Mouse (Mus musculus): ENCODE measurements around the gene Mrpl17.
"Not testable (repeated sequence)": the region's sequence is repeated elsewhere in the genome, so short reads cannot be mapped to it uniquely, and the experiment has no call there.

The Mrpl17 gene

DNA sequence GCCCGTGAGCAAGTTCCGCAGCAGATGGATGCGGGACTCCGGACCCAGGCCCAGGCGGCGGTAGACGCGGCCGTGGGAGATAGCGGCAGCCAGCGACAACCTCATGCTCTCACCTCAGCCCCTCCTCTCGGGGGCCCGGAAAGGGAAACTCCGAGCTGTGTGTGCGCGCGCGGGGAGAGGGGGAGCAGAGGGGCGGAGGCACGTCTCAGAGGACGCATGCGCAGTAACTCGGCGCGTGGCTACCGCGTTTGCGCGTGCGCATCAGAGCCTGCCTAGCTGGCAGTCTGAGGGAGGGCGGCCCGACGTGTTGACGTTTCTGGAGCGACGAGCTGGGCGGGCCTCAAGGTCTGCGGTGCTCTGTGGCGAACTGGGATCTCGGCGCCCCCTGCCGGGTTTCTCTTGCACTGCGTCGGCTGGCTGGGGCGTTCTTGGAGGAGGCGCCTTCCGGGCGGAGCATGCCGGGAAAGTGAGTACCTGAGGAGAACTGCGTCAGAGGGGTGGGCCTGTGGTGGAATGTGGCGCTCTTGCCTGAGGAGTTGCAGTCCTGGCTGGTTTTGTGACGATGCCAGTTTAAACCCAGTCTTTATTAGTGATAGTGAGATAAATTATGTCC, at the start of gene Mrpl17:
Mrpl17 (minus strand) TSS at position 223 of the 613 bp plus-strand sequence.
- peak; percentile 99 for DNase-seq (ENCODE audit: low read depth, low spot score)

- DNase-seq (ENCODE audit: low read depth, low spot score): not testable (repeated sequence)
Measured at GRCm38 (mm10) chr7:105855718-105856560, 45.0 kb upstream of the Mrpl17 start.

DNA sequence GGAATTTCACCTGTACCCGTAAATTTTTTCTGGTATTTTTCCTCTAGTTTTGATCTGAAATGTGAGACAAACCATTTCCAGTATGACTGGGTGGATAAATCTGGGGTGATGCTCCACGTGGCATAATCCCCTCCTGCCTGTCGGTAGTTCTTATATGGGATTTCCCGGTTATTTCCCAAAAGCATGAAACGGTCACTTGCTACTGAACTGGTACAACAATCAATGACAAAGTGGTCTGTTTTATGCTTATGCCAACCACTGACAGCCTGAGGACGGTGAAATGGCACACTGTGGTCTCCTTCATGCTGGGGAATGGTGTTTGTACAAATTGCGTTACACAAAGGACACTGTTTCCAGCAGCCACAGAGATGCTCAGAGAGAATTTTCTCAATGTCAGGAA, 13.4 kb upstream of the Mrpl17 start:
- DNase-seq (ENCODE audit: low read depth, low spot score): no peak

DNA sequence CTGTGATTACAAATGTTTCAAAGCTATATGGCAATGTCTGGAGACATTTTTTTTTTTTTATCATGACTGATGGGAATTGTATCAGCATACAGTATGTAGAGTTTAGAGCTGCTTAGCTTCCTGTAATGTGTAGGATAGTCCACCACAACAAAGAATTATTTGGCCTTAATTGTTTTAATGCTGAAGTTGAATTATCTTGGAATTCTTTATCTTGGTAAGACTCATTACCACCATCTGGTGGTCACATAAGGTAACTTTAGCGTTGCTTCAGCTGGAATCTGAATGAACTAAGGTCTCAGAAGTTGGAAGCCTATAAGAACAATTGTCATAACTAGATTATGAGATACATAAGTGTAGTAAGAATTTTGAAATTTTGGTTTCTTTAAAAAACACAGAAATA, 7.6 kb upstream of the Mrpl17 start:
- DNase-seq (ENCODE audit: low read depth, low spot score): no peak

DNA sequence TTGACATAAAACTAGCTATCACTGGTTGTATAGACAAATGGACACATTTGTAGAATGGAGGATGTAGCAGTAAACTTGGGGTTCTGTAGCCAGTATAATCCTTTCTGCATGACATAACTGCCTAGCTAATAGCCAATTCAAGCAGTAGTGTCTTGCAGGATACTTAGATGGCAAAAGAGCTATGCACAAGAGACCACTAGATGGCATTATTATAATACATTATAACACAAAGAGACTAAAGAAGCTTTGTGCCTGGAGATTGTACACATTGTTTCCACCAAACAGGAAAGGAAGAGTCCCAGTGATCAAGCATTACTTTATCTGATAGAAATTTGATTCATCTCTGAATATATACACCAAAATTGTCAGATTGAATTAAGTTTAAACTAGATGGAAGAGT, 5.8 kb upstream of the Mrpl17 start:
- no peak for DNase-seq (ENCODE audit: low read depth, low spot score)

DNA sequence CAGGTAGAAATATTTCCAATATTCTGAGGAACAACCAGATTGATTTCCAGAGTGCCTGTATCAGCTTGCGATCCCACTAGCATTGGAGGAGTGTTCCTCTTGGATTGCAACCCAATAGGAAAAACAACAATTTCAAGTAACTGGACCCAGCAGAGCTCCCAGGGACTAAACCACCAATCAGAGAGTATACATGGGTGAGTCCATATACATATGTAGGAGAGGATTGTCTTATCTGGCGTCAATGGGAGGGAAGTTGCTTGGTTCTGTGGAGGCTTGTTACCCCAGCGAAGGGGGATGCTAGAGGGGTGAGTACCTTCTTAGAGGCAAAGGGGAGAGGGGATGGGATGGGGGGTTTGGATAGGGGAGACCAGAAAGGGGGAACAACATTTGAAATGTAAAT, 2.4 kb upstream of the Mrpl17 start:
- DNase-seq (ENCODE audit: low read depth, low spot score): no peak

DNA sequence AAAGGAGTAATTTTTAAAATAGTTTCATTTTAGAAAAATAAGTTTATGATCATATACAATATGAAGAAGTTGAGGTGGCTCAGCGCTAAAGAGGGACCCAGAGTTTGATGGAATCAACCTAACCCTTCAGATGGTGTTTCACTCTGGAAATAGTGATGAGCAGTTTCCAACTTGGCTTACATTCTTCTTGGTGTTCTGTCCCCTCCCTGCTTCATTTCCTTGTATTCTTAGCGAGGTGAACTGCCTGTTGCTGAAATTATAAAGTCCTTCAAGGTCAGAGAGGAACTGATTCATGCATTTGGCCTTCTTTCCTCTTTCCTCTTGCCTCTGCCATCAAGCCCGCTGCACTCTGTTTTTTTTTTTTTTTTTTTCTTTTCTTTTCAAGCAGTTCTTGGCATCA, 1.7 kb upstream of the Mrpl17 start:
- DNase-seq (ENCODE audit: low read depth, low spot score): no peak

DNA sequence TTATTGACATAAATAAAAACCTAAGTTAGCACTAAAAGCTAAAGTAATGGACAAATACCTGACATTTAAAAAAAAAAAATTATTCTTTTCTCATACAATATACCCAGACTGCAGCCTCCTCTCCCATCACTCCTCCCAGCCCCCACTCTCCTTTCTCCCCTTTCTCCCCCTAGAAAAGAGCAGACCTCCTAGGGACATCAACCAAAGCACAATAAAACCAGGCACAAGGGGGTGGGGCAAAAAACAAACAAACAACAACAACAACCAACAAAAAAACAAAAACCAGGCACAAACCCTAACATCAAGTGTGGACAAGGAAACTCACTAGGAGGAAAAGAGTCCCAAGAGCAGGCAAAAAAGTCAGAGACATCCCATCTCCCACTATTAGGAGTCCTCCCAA, 617 bp upstream of the Mrpl17 start:
- no peak for DNase-seq (ENCODE audit: low read depth, low spot score)

- peak; percentile 8 for DNase-seq (ENCODE audit: low read depth, low spot score)
Measured at GRCm38 (mm10) chr7:105810280-105810876, 521 bp downstream of the Mrpl17 start.

- no peak for DNase-seq (ENCODE audit: low read depth, low spot score)
Measured at GRCm38 (mm10) chr7:105809836-105810235, 1.1 kb downstream of the Mrpl17 start.

DNA sequence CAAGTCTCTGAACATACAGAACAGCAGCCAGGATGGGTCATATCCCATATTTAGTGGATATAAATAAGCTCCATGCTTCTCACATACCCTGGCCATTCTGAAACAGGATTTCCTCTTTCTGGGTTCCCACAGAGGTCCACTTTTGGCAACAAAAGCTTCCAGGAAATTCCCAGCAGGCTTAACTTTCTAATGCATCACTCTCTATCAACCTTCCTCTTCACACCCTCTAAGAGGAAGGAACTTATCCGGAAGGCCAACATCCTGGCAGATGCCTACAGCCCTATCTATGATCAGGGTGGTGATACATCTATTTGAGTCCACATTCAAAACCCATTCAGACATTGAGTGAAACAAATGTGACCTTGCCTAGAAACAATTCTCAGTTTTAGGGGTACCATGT, 2.5 kb downstream of the Mrpl17 start:
- DNase-seq (ENCODE audit: low read depth, low spot score): no peak

GRCm38 (mm10) chr7:105806716-105807115, 4.2 kb downstream of the Mrpl17 start:
- no peak for DNase-seq (ENCODE audit: low read depth, low spot score)

GRCm38 (mm10) chr7:105806125-105806524, 4.8 kb downstream of the Mrpl17 start:
- DNase-seq (ENCODE audit: low read depth, low spot score): no peak

GRCm38 (mm10) chr7:105803428-105803827, 7.5 kb downstream of the Mrpl17 start:
- no peak for DNase-seq (ENCODE audit: low read depth, low spot score)

DNA sequence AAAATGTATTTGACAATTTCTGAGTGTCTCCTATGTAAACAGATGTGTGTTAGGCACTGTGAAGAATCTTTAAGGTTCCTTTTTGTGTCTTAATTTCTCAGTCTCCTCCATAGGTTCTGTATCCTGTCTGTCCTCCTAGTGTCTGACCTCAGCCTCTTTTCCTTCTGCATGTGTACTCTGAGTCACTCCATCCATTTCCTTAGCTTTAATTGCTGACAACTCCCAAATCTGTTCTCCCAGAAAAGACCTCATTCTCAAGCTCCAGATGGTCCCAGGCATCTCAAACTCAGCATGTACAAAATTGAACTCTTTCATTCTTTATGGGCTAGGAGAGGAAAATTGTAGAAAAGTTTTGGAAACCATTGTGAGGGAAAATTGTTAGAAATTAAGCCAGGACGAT, 8.1 kb downstream of the Mrpl17 start:
- DNase-seq (ENCODE audit: low read depth, low spot score): no peak

DNA sequence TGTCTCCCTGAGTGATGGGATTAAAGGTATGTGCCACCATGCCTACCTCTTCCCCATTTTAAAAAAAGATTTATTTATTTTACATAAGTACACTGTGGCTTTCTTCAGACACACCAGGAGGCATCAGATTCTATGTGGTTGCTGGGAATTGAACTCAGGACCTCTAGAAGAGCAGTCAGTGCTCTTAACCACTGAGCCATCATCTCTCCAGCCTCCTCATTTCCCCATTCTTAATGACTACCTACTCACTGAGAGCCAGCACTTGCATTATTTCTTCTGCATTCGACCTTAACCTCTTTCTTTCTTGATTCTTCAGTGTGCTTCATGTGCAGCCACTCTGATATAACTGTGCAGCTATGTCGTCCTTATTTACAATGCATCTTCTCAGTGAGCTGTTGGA, 8.6 kb downstream of the Mrpl17 start:
- DNase-seq (ENCODE audit: low read depth, low spot score): no peak

GRCm38 (mm10) chr7:105796972-105797371, 13.9 kb downstream of the Mrpl17 start:
- DNase-seq (ENCODE audit: low read depth, low spot score): no peak

GRCm38 (mm10) chr7:105795759-105796366, 15.0 kb downstream of the Mrpl17 start:
- no peak for DNase-seq (ENCODE audit: low read depth, low spot score)

DNA sequence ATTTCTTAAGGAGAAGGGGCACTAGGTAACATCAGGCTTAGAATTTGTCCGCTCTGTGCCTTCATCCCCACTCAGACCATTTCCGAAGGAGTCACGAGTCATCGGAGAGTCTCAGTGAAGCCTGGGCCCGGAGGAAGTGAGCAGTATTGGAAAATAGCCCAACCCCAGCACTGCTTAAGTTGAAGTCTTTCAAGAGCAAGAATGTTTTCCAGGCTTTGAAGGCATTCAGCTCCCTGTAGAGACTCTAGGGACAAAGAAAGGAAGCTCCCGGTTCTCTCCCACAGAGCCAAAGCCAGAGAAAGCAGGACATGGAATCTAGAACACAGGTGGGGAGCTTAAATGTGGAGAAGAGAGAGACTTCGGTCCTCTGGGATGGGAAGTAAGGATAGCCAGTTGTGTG, 17.2 kb downstream of the Mrpl17 start:
- DNase-seq (ENCODE audit: low read depth, low spot score): no peak

DNA sequence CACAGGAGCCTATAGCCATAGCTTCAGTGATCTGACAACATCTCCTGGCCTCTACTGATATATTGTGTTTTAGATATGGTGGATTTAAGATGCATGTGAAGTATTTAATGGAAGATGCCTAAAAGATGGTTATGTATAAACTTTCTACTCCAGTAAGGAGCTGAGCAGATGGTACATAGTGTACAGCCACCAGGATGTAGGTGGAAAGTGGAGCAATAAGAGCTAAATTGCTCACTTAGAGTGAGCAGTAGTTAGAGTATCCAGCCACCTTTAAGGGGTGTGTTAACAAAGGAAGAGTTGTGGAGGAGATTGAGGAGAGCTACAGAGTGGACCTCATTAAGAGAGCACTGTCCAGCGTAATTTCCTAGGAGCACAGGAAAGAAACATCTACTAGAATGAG, 19.8 kb downstream of the Mrpl17 start:
- DNase-seq (ENCODE audit: low read depth, low spot score): no peak

DNA sequence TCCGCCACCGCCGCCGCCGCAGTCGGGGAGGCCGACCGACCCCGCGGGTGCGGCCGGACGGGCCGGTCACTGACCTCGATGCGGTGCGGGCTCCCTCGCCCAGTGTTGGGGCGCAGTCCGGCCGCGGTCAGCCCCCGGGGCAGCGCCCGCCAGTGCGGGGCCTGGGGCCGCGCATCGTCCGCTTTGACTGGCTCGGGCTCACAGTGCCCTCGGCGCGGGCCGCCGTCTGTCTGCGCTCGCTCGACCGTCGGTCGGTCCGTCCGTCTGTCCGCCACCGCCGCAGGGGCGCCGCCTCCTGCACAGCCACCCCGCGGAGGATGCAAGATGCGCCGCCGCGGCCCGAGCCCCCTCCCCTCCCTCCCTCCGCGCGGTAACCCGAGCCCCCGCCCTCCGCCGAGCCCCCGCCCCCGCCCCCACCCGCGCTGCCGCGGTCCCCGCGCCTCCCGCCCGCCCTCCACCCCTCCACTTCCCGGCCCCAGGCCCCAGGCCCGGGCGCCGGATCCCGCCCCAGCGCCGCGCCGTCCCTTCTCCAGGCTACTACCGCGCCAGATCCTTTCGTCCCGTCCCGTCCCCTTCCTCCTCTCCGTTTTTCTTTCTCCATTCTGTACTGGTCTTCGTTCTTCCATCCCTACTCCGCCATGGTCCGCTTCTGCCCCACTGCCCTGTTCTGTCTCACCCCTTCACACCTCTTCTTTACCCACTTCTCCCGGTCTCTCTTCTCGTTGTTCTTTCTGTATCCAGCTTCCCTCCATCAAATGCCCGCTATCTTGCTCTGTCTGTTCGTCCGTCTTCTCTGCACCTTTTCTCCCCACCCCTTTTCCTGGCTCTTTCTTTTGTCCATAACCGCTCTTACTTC, 23.4 kb downstream of the Mrpl17 start, which contains the start of gene Dchs1:
Dchs1 (minus strand) TSS at position 370 of the 856 bp plus-strand sequence.
- DNase-seq (ENCODE audit: low read depth, low spot score): no peak

Data from embryo, embryonic 11.5 days (tissue).